Mouse (Mus musculus): Measurements from ENCODE around the gene Abcd4.
A peak's percentile ranks its signal among the peaks of the same experiment; 100 is the strongest.

Abcd4 gene

GRCm38 (mm10) chr12:84572341-84572720, 44.9 kb downstream of the Abcd4 start:
- DNase-seq (ENCODE audit: low spot score in 2 of 2) = no peak

GRCm38 (mm10) chr12:84571466-84572340, 45.5 kb downstream of the Abcd4 start:
- peak in 1 of 2 experiments; percentile 7 for DNase-seq (ENCODE audit: low spot score in 2 of 2)

GRCm38 (mm10) chr12:84570694-84571415, 46.4 kb downstream of the Abcd4 start:
- no peak for DNase-seq (ENCODE audit: low spot score in 2 of 2)

- no peak for DNase-seq (ENCODE audit: low spot score in 2 of 2)
Measured at GRCm38 (mm10) chr12:84569976-84570693, 47.1 kb downstream of the Abcd4 start.

- DNase-seq (ENCODE audit: low spot score in 2 of 2) = no peak
Measured at GRCm38 (mm10) chr12:84569336-84569970, 47.8 kb downstream of the Abcd4 start, which contains the start of gene Vsx2. Vsx2 (plus strand) TSS chr12:84569762.

- DNase-seq (ENCODE audit: low spot score in 2 of 2) = no peak
Measured at GRCm38 (mm10) chr12:84567576-84567975, 49.6 kb downstream of the Abcd4 start.

GRCm38 (mm10) chr12:84562558-84562957, 54.7 kb downstream of the Abcd4 start:
- no peak for DNase-seq (ENCODE audit: low spot score in 2 of 2)

GRCm38 (mm10) chr12:84555218-84555617, 62.0 kb downstream of the Abcd4 start:
- no peak for DNase-seq (ENCODE audit: low spot score in 2 of 2)

Measured in left cerebral cortex, adult 9 months (tissue).